Mouse (Mus musculus) brain, embryonic 14.5 days (tissue): ENCODE measurements around the gene Sirpa. TPM values are rescaled to one million over a fixed set of nuclear protein-coding genes. Genes with fewer than 3 reads are reported as not detected.

Experiments
- DNase-seq: peaks from one replicate; pipeline ENCODE4 v3.0.0-alpha.2; 2011; ENCODE audit warnings: low read depth
- CTCF ChIP-seq: fragments of 200-500 bp; IDR thresholded peaks from 2 replicates; pipeline ENCODE4 v1.5.1; 2012; ENCODE audit warnings: inconsistent platforms, mild to moderate bottlenecking, moderate library complexity, borderline replicate concordance; ENCODE audit not compliant: insufficient read depth, insufficient read length; ENCODE audit errors: extremely low read depth
- POLR2A ChIP-seq: fragments of 200-500 bp; IDR thresholded peaks from 2 replicates; pipeline ENCODE4 v1.6.1; 2012; ENCODE audit warnings: mild to moderate bottlenecking, inconsistent platforms, borderline replicate concordance; ENCODE audit not compliant: poor library complexity, insufficient read depth, insufficient read length, severe bottlenecking; ENCODE audit errors: extremely low read depth
- polyA plus RNA-seq: library from polyadenylated mRNA; depleted of rRNA; stranded (reverse); fragments of >200 nt; gene quantifications from 2 replicates; pipeline ENCODE4 v1.2.3, GENCODE M21; 2012

Gene Sirpa
- polyA plus RNA-seq, 1 experiment = 44.6 TPM

- DNase-seq = no peak
- TF ChIP-seq CTCF = no peak
- no peak for TF ChIP-seq POLR2A
Observed at GRCm38 (mm10) chr2:129591897-129592296, 738 bp upstream of the Sirpa start.

GRCm38 (mm10) chr2:129593141-129593875, 673 bp downstream of the Sirpa start:
- TF ChIP-seq POLR2A (peak; percentile 90; the same call in 1 of the 2 replicates), CTCF (no peak)
- peak; percentile 90 for DNase-seq

- no peak for TF ChIP-seq CTCF
- no peak for TF ChIP-seq POLR2A
- peak; percentile 52 for DNase-seq
Observed at GRCm38 (mm10) chr2:129593876-129594421, 1.3 kb downstream of the Sirpa start.

GRCm38 (mm10) chr2:129594569-129594968, 1.9 kb downstream of the Sirpa start:
- no peak for DNase-seq
- TF ChIP-seq CTCF = no peak
- TF ChIP-seq POLR2A = no peak

- TF ChIP-seq POLR2A (no peak), CTCF (no peak)
- no peak for DNase-seq
Observed at GRCm38 (mm10) chr2:129595206-129595605, 2.6 kb downstream of the Sirpa start.

GRCm38 (mm10) chr2:129595661-129596209, 3.1 kb downstream of the Sirpa start:
- TF ChIP-seq CTCF = no peak
- no peak for TF ChIP-seq POLR2A
- no peak for DNase-seq

- no peak for DNase-seq
- no peak for TF ChIP-seq CTCF
Observed at GRCm38 (mm10) chr2:129596555-129597172, 4.0 kb downstream of the Sirpa start.

GRCm38 (mm10) chr2:129597581-129597980, 4.9 kb downstream of the Sirpa start:
- no peak for DNase-seq
- TF ChIP-seq POLR2A (no peak), CTCF (no peak)

GRCm38 (mm10) chr2:129598094-129598493, 5.5 kb downstream of the Sirpa start:
- DNase-seq = no peak
- TF ChIP-seq POLR2A = no peak
- no peak for TF ChIP-seq CTCF

- no peak for TF ChIP-seq POLR2A
- TF ChIP-seq CTCF = no peak
- DNase-seq = no peak
Observed at GRCm38 (mm10) chr2:129599231-129600084, 6.8 kb downstream of the Sirpa start.
